Mouse (Mus musculus) liver, adult 2 months (tissue): ENCODE results near the gene Pbx4.

Experiments
- CTCF ChIP-seq: fragments of 200-500 bp; IDR thresholded peaks from 2 replicates; pipeline ENCODE4 v1.5.1; 2011; ENCODE audit warnings: low read depth, low read length, control low read depth
- POLR2A ChIP-seq: fragments of 200-500 bp; IDR thresholded peaks from 2 replicates; pipeline ENCODE4 v1.6.1; 2011; ENCODE audit warnings: low read length, control low read depth; ENCODE audit not compliant: insufficient read depth; ENCODE audit errors: extremely low read depth

GRCm38 (mm10) chr8:69876097-69876496 lies 43.8 kb downstream of the Pbx4 start:
- no peak for TF ChIP-seq POLR2A
- no peak for TF ChIP-seq CTCF
